9 mouse cellular contexts compared by ENCODE assay signal in the genomic region with DNA sequence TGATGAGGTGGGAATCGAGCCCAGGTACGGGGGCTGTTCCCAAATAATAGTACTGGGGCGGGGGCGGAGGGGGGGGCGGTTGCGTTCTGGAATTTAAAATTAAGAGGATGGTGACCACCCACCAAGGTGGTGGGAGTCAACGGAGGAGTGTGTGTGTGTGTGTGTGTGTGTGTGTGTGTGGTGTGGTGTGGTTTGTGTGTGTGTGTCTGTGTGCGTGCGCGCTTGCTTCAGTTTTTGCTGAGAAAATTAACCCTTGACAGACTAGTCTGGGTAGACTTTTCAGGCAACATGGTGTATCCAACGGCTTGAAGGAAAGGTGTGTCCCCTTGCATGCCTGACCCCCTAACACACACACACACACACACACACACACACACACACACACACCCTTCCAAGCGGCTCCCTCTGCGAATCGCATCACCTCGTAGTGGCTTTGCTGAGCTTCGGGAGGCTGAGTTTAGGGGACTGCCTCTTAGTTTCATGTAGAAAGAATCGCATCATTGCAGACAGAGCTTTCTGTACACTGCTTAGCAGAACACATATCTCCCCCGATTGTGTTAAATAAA. TPM values are rescaled to one million over a fixed set of nuclear protein-coding genes. Genes with fewer than 3 reads are reported as not detected.
A peak's percentile ranks its signal among the peaks of the same experiment; 100 is the strongest.
DNase-seq lines count a peak whose midpoint lies in the region; ATAC-seq and TF ChIP-seq lines count a peak whose summit lies in the region.
"Had no signal": no experiment of that assay in that cellular context is flagged by ENCODE, and none has a peak within 500 bp of the region (broad histone marks: within the 10 kb centered on the region; RNA-seq: fewer than 3 reads in every experiment).

No protein-coding gene starts in this region.

- 9% methylated on average over 18 of the region's 18 CpGs for WGBS in kidney, embryonic 14.5 days
- WGBS in kidney, adult 2 months: 10% methylated on average over 18 of the region's 18 CpGs
- 2% methylated on average over 18 of the region's 18 CpGs for WGBS in forebrain, embryonic 16.5 days
- 12% methylated on average over 18 of the region's 18 CpGs for WGBS in midbrain, embryonic 12.5 days

- DNase-seq in kidney, adult 2 months: no peak
- DNase-seq in brain, embryonic 14.5 days (ENCODE audit: low read depth): peak; percentile 43
- no peak for DNase-seq in frontal cortex, postnatal 14 days (ENCODE audit: low spot score in 2 of 2)

- peaks cover 49% of the 10 kb centered on the region for H3K27me3 ChIP-seq in kidney, embryonic 14.5 days (ENCODE audit: control insufficient read depth, insufficient read depth, low read length)
- no peaks in the 10 kb centered on the region for H3K27me3 ChIP-seq in kidney, adult 2 months (replicated peaks; ENCODE audit: control insufficient read depth, insufficient read depth, low read length)
- H3K27me3 ChIP-seq in forebrain, embryonic 16.5 days (replicated peaks; ENCODE audit: control insufficient read depth, insufficient read depth, low read length): peaks cover 18% of the 10 kb centered on the region
- peaks cover 53% of the 10 kb centered on the region for H3K27me3 ChIP-seq in midbrain, embryonic 12.5 days

- H3K4me3 ChIP-seq in kidney, embryonic 14.5 days (ENCODE audit: low read length): peak overlapping the region; percentile 42
- H3K4me3 ChIP-seq in kidney, adult 2 months (ENCODE audit: insufficient read depth, low read depth, low read length): no peak overlapping the region
- peak overlapping the region; percentile 56 for H3K4me3 ChIP-seq in forebrain, embryonic 16.5 days (replicated peaks; ENCODE audit: low read length)
- H3K4me3 ChIP-seq in midbrain, embryonic 12.5 days: peak overlapping the region; percentile 46

- no peak for TF ChIP-seq POLR2A in kidney, adult 2 months (IDR thresholded peaks at IDR 0.05; ENCODE audit: low read depth, low read length)
- TF ChIP-seq POLR2A in brain, embryonic 14.5 days (IDR thresholded peaks at IDR 0.05; ENCODE audit: borderline replicate concordance, extremely low read depth, insufficient read depth, insufficient read length, poor library complexity, severe bottlenecking): no peak

- H3K9ac ChIP-seq in kidney, embryonic 14.5 days (ENCODE audit: low read depth, low read length): no peak overlapping the region
- peak overlapping the region; percentile 62 for H3K9ac ChIP-seq in forebrain, embryonic 16.5 days (replicated peaks; ENCODE audit: low read depth, low read length)
- no peak overlapping the region for H3K9ac ChIP-seq in midbrain, embryonic 12.5 days (replicated peaks)

- H3K4me2 ChIP-seq in kidney, embryonic 14.5 days (replicated peaks; ENCODE audit: low read depth, low read length): peak overlapping the region; percentile 63
- H3K4me2 ChIP-seq in forebrain, embryonic 16.5 days (ENCODE audit: low read length): peak overlapping the region; percentile 55
- peak overlapping the region; percentile 57 for H3K4me2 ChIP-seq in midbrain, embryonic 12.5 days (replicated peaks)

- no peak overlapping the region for H3K27ac ChIP-seq in kidney, embryonic 14.5 days (ENCODE audit: low read depth, low read length)
- no peak overlapping the region for H3K27ac ChIP-seq in kidney, adult 2 months (ENCODE audit: insufficient read depth, low read depth, low read length)
- no peak overlapping the region for H3K27ac ChIP-seq in forebrain, embryonic 16.5 days (ENCODE audit: low read length)
- H3K27ac ChIP-seq in midbrain, embryonic 12.5 days (replicated peaks): no peak overlapping the region

- no peak for ATAC-seq in kidney, embryonic 14.5 days (ENCODE audit: low FRiP score, low TSS enrichment)
- ATAC-seq in forebrain, embryonic 16.5 days: peak; percentile 27; the same call in 1 of the 2 replicates
- ATAC-seq in midbrain, embryonic 12.5 days (ENCODE audit: low FRiP score, low read depth): no peak
- no peak for ATAC-seq in megakaryocyte, adult 5-6 weeks (ENCODE audit: poor library complexity, severe bottlenecking)
- no peak for ATAC-seq in cerebellum, adult (ENCODE audit: insufficient number of reproducible peaks, low FRiP score, low TSS enrichment)

- no peaks in the 10 kb centered on the region for H3K36me3 ChIP-seq in kidney, embryonic 14.5 days (ENCODE audit: control insufficient read depth, insufficient read depth, low read length)
- no peaks in the 10 kb centered on the region for H3K36me3 ChIP-seq in kidney, adult 2 months (ENCODE audit: control insufficient read depth, insufficient read depth, low read length)
- no peaks in the 10 kb centered on the region for H3K36me3 ChIP-seq in forebrain, embryonic 16.5 days (ENCODE audit: control insufficient read depth, insufficient read depth)
- no peaks in the 10 kb centered on the region for H3K36me3 ChIP-seq in midbrain, embryonic 12.5 days

- no peaks in the 10 kb centered on the region for H3K4me1 ChIP-seq in kidney, embryonic 14.5 days (ENCODE audit: control insufficient read depth, insufficient read depth, low read length)
- no peaks in the 10 kb centered on the region for H3K4me1 ChIP-seq in kidney, adult 2 months (ENCODE audit: control insufficient read depth, insufficient read depth, low read length)
- peaks cover 9% of the 10 kb centered on the region for H3K4me1 ChIP-seq in forebrain, embryonic 16.5 days (replicated peaks; ENCODE audit: control insufficient read depth, insufficient read depth, low read length)
- H3K4me1 ChIP-seq in midbrain, embryonic 12.5 days: peaks cover 16% of the 10 kb centered on the region

- TF ChIP-seq CTCF in kidney, adult 2 months (conservative IDR thresholded peaks at IDR 0.05; ENCODE audit: insufficient read depth, insufficient read length, low read depth, low read length): no peak
- TF ChIP-seq CTCF in brain, embryonic 14.5 days (IDR thresholded peaks at IDR 0.05; ENCODE audit: borderline replicate concordance, extremely low read depth, insufficient read depth, insufficient read length): no peak

- no peaks in the 10 kb centered on the region for H3K9me3 ChIP-seq in kidney, embryonic 14.5 days (ENCODE audit: control insufficient read depth, low read length)
- no peaks in the 10 kb centered on the region for H3K9me3 ChIP-seq in forebrain, embryonic 16.5 days (ENCODE audit: control insufficient read depth, low read length)
- H3K9me3 ChIP-seq in midbrain, embryonic 12.5 days: no peaks in the 10 kb centered on the region

RNA-seq across cellular contexts. Expression of a gene that starts 1.5 kb away (rescaled TPM):
- 14.9 and 17.9 TPM in 2 replicates for polyA plus RNA-seq in kidney, embryonic 14.5 days (2014; fragmentation: Nextera tagmentation; extraction: Ambion mirVana)
- polyA plus RNA-seq in kidney, adult 2 months (2012; rRNA removed): 3.3 and 3.5 TPM in 2 replicates
- polyA plus RNA-seq in brain, embryonic 14.5 days (2012; rRNA removed): 49.9 and 54.9 TPM in 2 replicates
- polyA plus RNA-seq in forebrain, embryonic 16.5 days (2015; fragmentation: Nextera tagmentation; extraction: Ambion mirVana): 195 and 214 TPM in 2 replicates
- 60.7 and 66.3 TPM in 2 replicates for polyA plus RNA-seq in midbrain, embryonic 12.5 days (2016; fragmentation: Nextera tagmentation; extraction: Ambion mirVana)
- total RNA-seq in megakaryocyte, adult 5-6 weeks (2015): not detected in 2 replicates
- total RNA-seq in megakaryocyte, adult 5-6 weeks (2017): not detected in 2 replicates
- total RNA-seq: gastrocnemius, adult 8-10 months had no signal
